Mouse (Mus musculus) liver, embryonic 11.5 days (tissue): ENCODE results near the gene 2010003K11Rik. TPM values are rescaled to one million over a fixed set of nuclear protein-coding genes. Genes with fewer than 3 reads are reported as not detected.

Experiments used
- polyA plus RNA-seq: library from polyadenylated mRNA; unstranded; fragments of >200 nt; fragmentation: Nextera tagmentation; extraction: Ambion mirVana; gene quantifications from 2 replicates; pipeline ENCODE4 v1.2.1, GENCODE M21; 2014

The 2010003K11Rik gene
- polyA plus RNA-seq, 1 experiment from 2014 or later, result 0.14 TPM

Other genes with a start within 250 kb of the 2010003K11Rik start
- 3.2 and 3.3 TPM in 2 replicates for gene Ssh3, start 229.4 kb downstream of the 2010003K11Rik start, polyA plus RNA-seq
- 2.9 and 3.2 TPM in 2 replicates for gene Ankrd13d, start 215.4 kb downstream of the 2010003K11Rik start, polyA plus RNA-seq
- 22.1 and 23.1 TPM in 2 replicates for gene Grk2, start 192.4 kb downstream of the 2010003K11Rik start, polyA plus RNA-seq
- gene Kdm2a, start 100.3 kb downstream of the 2010003K11Rik start, polyA plus RNA-seq, result 39.8 and 40.2 TPM in 2 replicates
- gene Rhod, start 59.2 kb downstream of the 2010003K11Rik start, polyA plus RNA-seq, result 10.3 and 14.3 TPM in 2 replicates
- gene Syt12, start 21.1 kb downstream of the 2010003K11Rik start, polyA plus RNA-seq, result 0.26 and 0.27 TPM in 2 replicates
- 18.6 and 21.0 TPM in 2 replicates for gene Pcx, start 11.9 kb upstream of the 2010003K11Rik start, polyA plus RNA-seq
- gene Lrfn4, start 117.1 kb upstream of the 2010003K11Rik start, polyA plus RNA-seq, result 2.2 and 3.3 TPM in 2 replicates
- 52.5 and 52.9 TPM in 2 replicates for gene Rce1, start 127.1 kb upstream of the 2010003K11Rik start, polyA plus RNA-seq
- 0.82 and 2.0 TPM in 2 replicates for gene Gm960, start 200.1 kb upstream of the 2010003K11Rik start, polyA plus RNA-seq
- 0.75 and 0.97 TPM in 2 replicates for gene Sptbn2, start 212.6 kb upstream of the 2010003K11Rik start, polyA plus RNA-seq